Mouse (Mus musculus) midbrain, embryonic 14.5 days (tissue): ENCODE data around the gene Kit. TPM values are rescaled to one million over a fixed set of nuclear protein-coding genes. Genes with fewer than 3 reads are reported as not detected.

Source experiments
- ATAC-seq: fragments of 200-750 bp; cut with Nextera tagmentation; 2 replicates; pipeline ENCODE4 v1.8.0; 2017; ENCODE audit warnings: moderate number of reproducible peaks, moderate library complexity; ENCODE audit not compliant: low FRiP score, low TSS enrichment
- DNase-seq: peaks from one replicate; pipeline ENCODE4 v3.0.0-alpha.2; 2015
- H3K27ac ChIP-seq: fragments of 300-500 bp; sonication (generic); replicated peaks from 2 replicates; pipeline ENCODE4 v1.5.1; 2014; ENCODE audit warnings: mild to moderate bottlenecking, low read depth, low read length, moderate library complexity
- H3K27me3 ChIP-seq: fragments of 300-500 bp; sonication (generic); 2 replicates; pipeline ENCODE4 v1.6.1; 2014; ENCODE audit warnings: low read length, control low read depth, mixed read lengths; ENCODE audit not compliant: control insufficient read depth, insufficient read depth
- H3K36me3 ChIP-seq: fragments of 300-500 bp; sonication (generic); 2 replicates; pipeline ENCODE4 v1.6.1; 2014; ENCODE audit warnings: low read length, control low read depth; ENCODE audit not compliant: control insufficient read depth, insufficient read depth
- H3K4me1 ChIP-seq: fragments of 300-500 bp; sonication (generic); 2 replicates; pipeline ENCODE4 v1.6.1; 2014; ENCODE audit warnings: mild to moderate bottlenecking, antibody characterized with exemption, low read length, control low read depth; ENCODE audit not compliant: control insufficient read depth, insufficient read depth
- H3K4me2 ChIP-seq: fragments of 300-500 bp; sonication (generic); 2 replicates; pipeline ENCODE4 v1.6.1; 2014; ENCODE audit warnings: mild to moderate bottlenecking, low read length, moderate library complexity
- H3K4me3 ChIP-seq: fragments of 300-500 bp; sonication (generic); replicated peaks from 2 replicates; pipeline ENCODE4 v1.5.1; 2014; ENCODE audit warnings: low read depth, low read length
- H3K9ac ChIP-seq: fragments of 300-500 bp; sonication (generic); replicated peaks from 2 replicates; pipeline ENCODE4 v1.6.1; 2014; ENCODE audit warnings: mild to moderate bottlenecking, low read length, moderate library complexity
- H3K9me3 ChIP-seq: fragments of 300-500 bp; sonication (generic); 2 replicates; pipeline ENCODE4 v1.6.1; 2016; ENCODE audit warnings: low read length, control low read depth, mixed read lengths; ENCODE audit not compliant: control insufficient read depth
- WGBS: fragments of 180-500 bp; shearing (Covaris S2); extraction: QIAGEN DNeasy Blood & Tissue Kit; methylation state at CpG from one replicate; pipeline ENCODE4 v1.1.7; 2014; 5-methylcytosine and 5-hydroxymethylcytosine counted together
- polyA plus RNA-seq: library from polyadenylated mRNA; unstranded; fragments of >200 nt; fragmentation: Nextera tagmentation; extraction: Ambion mirVana; gene quantifications from 2 replicates; pipeline ENCODE4 v1.2.1, GENCODE M21; 2014

Kit gene
- polyA plus RNA-seq, 1 experiment from 2014 or later = 41.1 TPM

- ATAC-seq (no peak), DNase-seq (no peak)
- H3K4me1 ChIP-seq = 0 out of 2 replicates have a peak, but pooled peaks cover 8% of the 10 kb centered on the region
- H3K27me3 ChIP-seq = no peaks in the 10 kb centered on the region
- no peak overlapping the region for H3K4me2 ChIP-seq
- H3K27ac ChIP-seq = no peak overlapping the region
- H3K4me3 ChIP-seq = no peak overlapping the region
- no peaks in the 10 kb centered on the region for H3K36me3 ChIP-seq
- no peaks in the 10 kb centered on the region; the same call in 1 of the 2 replicates for H3K9me3 ChIP-seq
- H3K9ac ChIP-seq = no peak overlapping the region
- 78% methylated on average over 7 of the region's 7 CpGs for WGBS
Observed at GRCm38 (mm10) chr5:75699081-75699480, 124.4 kb downstream of the Kit start.

DNA sequence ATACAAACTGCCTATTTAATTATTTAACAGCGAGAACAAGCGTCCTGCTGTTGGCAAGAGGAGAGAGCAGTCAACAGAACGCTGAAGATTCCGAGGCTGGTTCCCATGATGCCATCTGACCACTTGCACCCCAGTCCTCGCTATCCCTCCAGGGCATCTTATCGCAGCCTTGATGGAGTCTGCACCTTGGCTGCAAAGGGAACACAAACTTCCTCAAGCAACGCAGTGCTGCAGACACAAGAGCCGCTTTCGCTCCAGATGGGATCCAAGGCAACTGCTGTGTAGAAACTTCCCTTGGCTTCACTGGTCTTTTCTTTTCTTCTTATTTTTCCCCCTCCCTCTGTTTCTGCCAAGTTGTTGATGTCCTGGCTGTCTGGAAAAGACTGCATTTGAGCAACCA lies 124.8 kb downstream of the Kit start:
- H3K27me3 ChIP-seq = no peaks in the 10 kb centered on the region
- H3K9ac ChIP-seq = no peak overlapping the region
- DNase-seq (peak; percentile 40), ATAC-seq (no peak)
- WGBS = 61% methylated on average over 9 of the region's 9 CpGs
- no peaks in the 10 kb centered on the region for H3K36me3 ChIP-seq
- no peak overlapping the region for H3K4me3 ChIP-seq
- no peak overlapping the region for H3K4me2 ChIP-seq
- H3K9me3 ChIP-seq = no peaks in the 10 kb centered on the region; the same call in 1 of the 2 replicates
- no peak overlapping the region for H3K27ac ChIP-seq
- 0 out of 2 replicates have a peak, but pooled peaks cover 8% of the 10 kb centered on the region for H3K4me1 ChIP-seq

DNA sequence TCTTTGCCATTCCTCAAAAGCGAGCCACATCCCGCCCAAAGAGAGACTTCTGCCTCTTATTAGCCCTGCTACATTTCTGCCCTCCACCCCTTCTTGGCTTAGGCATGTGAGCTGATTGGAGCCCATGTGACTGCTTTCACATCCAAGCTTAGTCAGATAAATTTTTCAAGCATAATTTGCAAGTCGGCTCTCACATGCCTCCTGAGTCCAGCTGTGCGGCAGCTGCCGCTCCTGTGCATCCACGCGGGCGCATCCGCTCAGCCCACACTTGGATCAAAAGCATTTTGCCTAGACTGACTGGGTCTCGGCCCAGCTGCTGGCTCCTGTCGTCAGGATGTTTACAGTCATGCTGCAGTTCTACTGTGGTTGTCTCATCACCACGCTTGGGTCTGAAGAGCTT lies 126.9 kb downstream of the Kit start:
- Histone ChIP-seq H3K27me3 (no peaks in the 10 kb centered on the region), H3K4me1 (0 out of 2 replicates have a peak, but pooled peaks cover 4% of the 10 kb centered on the region), H3K9ac (no peak overlapping the region), H3K9me3 (no peaks in the 10 kb centered on the region; the same call in 1 of the 2 replicates), H3K36me3 (no peaks in the 10 kb centered on the region), H3K27ac (no peak overlapping the region), H3K4me3 (no peak overlapping the region), H3K4me2 (no peak overlapping the region)
- DNase-seq = peak; percentile 19
- no peak for ATAC-seq
- 82% methylated on average over 12 of the region's 12 CpGs for WGBS

DNA sequence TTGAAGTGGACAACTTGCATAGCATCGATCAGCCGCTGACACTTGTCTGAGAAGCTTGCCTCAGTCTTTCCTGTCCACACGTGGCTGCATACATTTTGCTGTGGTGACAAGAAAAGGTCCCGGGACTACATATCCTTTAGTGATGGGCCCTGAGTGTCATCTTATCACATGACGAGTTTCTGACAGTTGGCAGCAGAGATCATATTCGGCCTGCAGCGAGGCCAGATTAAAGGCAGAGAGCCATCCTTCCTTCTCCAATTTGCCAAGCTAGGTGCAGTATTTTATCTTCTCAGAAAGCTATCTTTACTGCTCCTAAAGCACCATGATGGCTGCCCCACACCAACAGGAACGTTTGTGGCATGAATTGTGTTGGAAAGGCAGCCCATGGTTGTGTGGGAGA lies 127.4 kb downstream of the Kit start:
- Histone ChIP-seq H3K27me3 (no peaks in the 10 kb centered on the region), H3K9me3 (no peaks in the 10 kb centered on the region; the same call in 1 of the 2 replicates), H3K36me3 (no peaks in the 10 kb centered on the region), H3K4me3 (no peak overlapping the region), H3K27ac (no peak overlapping the region), H3K4me1 (no peaks in the 10 kb centered on the region), H3K4me2 (no peak overlapping the region), H3K9ac (no peak overlapping the region)
- ATAC-seq = no peak
- WGBS = 94% methylated on average over 8 of the region's 8 CpGs
- no peak for DNase-seq

DNA sequence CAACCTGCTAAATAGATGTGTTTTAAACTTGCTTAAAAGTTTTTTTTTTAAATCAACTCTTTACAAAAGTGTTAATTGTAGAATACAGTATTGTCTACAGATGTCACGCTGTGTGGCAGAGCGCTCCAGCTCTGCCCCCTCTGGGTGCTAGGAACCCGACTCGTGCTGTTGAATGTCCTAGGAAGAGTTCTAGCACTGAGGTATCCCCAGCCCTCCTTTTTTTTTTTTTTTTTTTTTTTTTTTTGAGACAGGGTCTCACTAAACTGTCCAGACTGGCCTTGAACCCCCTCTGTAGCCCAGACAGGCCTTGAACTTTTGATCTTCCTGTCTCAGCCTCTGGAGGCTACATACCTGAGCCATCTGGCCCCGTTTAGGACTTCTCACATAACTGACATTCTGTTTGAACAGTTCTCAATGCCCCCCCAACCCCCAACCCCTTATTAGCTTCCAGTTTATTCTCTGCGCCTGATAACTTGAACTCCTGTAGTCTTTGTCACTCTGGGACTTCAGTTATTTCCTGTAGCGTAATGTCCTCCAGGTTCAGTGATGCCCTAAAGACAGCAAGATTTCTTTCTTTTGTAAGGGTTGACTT lies 130.0 kb downstream of the Kit start:
- Histone ChIP-seq H3K27ac (no peak overlapping the region), H3K4me1 (no peaks in the 10 kb centered on the region), H3K9me3 (no peaks in the 10 kb centered on the region; the same call in 1 of the 2 replicates), H3K4me2 (no peak overlapping the region), H3K9ac (no peak overlapping the region), H3K27me3 (no peaks in the 10 kb centered on the region), H3K36me3 (no peaks in the 10 kb centered on the region), H3K4me3 (no peak overlapping the region)
- no peak for DNase-seq
- ATAC-seq = no peak
- WGBS = 86% methylated on average over 7 of the region's 7 CpGs

GRCm38 (mm10) chr5:75705421-75705820 lies 130.7 kb downstream of the Kit start:
- H3K9ac ChIP-seq = no peak overlapping the region
- no peak overlapping the region for H3K27ac ChIP-seq
- 95% methylated on average over 1 of the region's 1 CpGs for WGBS
- H3K9me3 ChIP-seq = no peaks in the 10 kb centered on the region; the same call in 1 of the 2 replicates
- ATAC-seq = no peak
- H3K4me3 ChIP-seq = no peak overlapping the region
- DNase-seq = no peak
- H3K27me3 ChIP-seq = no peaks in the 10 kb centered on the region
- no peaks in the 10 kb centered on the region for H3K36me3 ChIP-seq
- no peak overlapping the region for H3K4me2 ChIP-seq
- no peaks in the 10 kb centered on the region for H3K4me1 ChIP-seq
